Mouse (Mus musculus) C2C12 (cell line): ENCODE results near the gene Kank1.

ENCODE experiments used
- CEBPB ChIP-seq: IDR thresholded peaks from one replicate; pipeline ENCODE4 v1.6.1; 2011; ENCODE audit warnings: low read depth, mild to moderate bottlenecking, control low read depth, moderate library complexity
- CTCF ChIP-seq: IDR thresholded peaks from one replicate; pipeline ENCODE4 v1.5.1; 2011; ENCODE audit not compliant: control insufficient read depth, insufficient read depth, insufficient read length
- MAX ChIP-seq: IDR thresholded peaks from one replicate; pipeline ENCODE4 v1.6.1; 2011; ENCODE audit warnings: mild to moderate bottlenecking, control low read depth

GRCm38 (mm10) chr19:25438246-25438645, 201.5 kb downstream of the Kank1 start:
- TF ChIP-seq CTCF (no peak), MAX (no peak), CEBPB (no peak)
